Mouse (Mus musculus) C2C12 (cell line): Measurements from ENCODE around the gene Olfr315.

Experiments
- CTCF ChIP-seq: IDR thresholded peaks from one replicate; pipeline ENCODE4 v1.5.1; 2011; ENCODE audit not compliant: control insufficient read depth, insufficient read depth, insufficient read length
- MAX ChIP-seq: IDR thresholded peaks from one replicate; pipeline ENCODE4 v1.6.1; 2011; ENCODE audit warnings: mild to moderate bottlenecking, control low read depth
- MYOD1 ChIP-seq: IDR thresholded peaks from one replicate; pipeline ENCODE4 v1.6.1; 2011; ENCODE audit warnings: low read depth; ENCODE audit not compliant: control insufficient read depth, insufficient read length
- MYOG ChIP-seq: IDR thresholded peaks from one replicate; pipeline ENCODE4 v1.6.1; 2011; ENCODE audit not compliant: control insufficient read depth, insufficient read length; ENCODE audit errors: extremely low read depth
- USF1 ChIP-seq: IDR thresholded peaks from one replicate; pipeline ENCODE4 v1.6.1; 2011; ENCODE audit warnings: low read depth, mild to moderate bottlenecking, control low read depth, moderate library complexity

GRCm38 (mm10) chr11:58782480-58783089 is 9.6 kb downstream of the Olfr315 start, which contains the start of gene Olfr314:
- no peak for TF ChIP-seq CTCF
- TF ChIP-seq MAX, result no peak
- TF ChIP-seq USF1, result no peak
- TF ChIP-seq MYOG, result no peak
- TF ChIP-seq MYOD1, result no peak
